In genomic region chr19:4088146-4088545, GRCm38 (mm10) we compare ENCODE assay signal across 1 mouse cellular context.
TF ChIP-seq lines count a peak whose summit lies in the region.

No protein-coding gene starts in this region.

TF ChIP-seq in MEL, 35 proteins besides CTCF, POLR2A, EP300 and RAD21:
- no peak for TF ChIP-seq ETS1 (IDR thresholded peaks at IDR 0.05; ENCODE audit: low read depth, low read length)
- no peak for TF ChIP-seq SIN3A (IDR thresholded peaks at IDR 0.05; ENCODE audit: low read length)
- TF ChIP-seq USF1 (IDR thresholded peaks at IDR 0.05; ENCODE audit: low read depth, low read length): no peak
- no peak for TF ChIP-seq POLR2AphosphoS5 (IDR thresholded peaks at IDR 0.05; ENCODE audit: borderline replicate concordance, low read depth, low read length)
- no peak for TF ChIP-seq GATA1 (IDR thresholded peaks at IDR 0.05; ENCODE audit: low read depth, low read length)
- TF ChIP-seq HCFC1 (IDR thresholded peaks at IDR 0.05; ENCODE audit: low read depth, low read length): no peak
- TF ChIP-seq SMC3 (IDR thresholded peaks at IDR 0.05; ENCODE audit: low read depth, low read length): no peak
- TF ChIP-seq NRF1 (IDR thresholded peaks at IDR 0.05; ENCODE audit: insufficient read depth, low read depth, low read length, poor library complexity, severe bottlenecking): no peak
- TF ChIP-seq GABPA (IDR thresholded peaks at IDR 0.05; ENCODE audit: low read depth, low read length): no peak
- no peak for TF ChIP-seq TBP (IDR thresholded peaks at IDR 0.05; ENCODE audit: low read depth, low read length)
- no peak for TF ChIP-seq KAT2A (conservative IDR thresholded peaks at IDR 0.05; ENCODE audit: low read depth, low read length)
- no peak for TF ChIP-seq RCOR1 (IDR thresholded peaks at IDR 0.05; ENCODE audit: low read depth, low read length)
- no peak for TF ChIP-seq ZKSCAN1 (IDR thresholded peaks at IDR 0.05; ENCODE audit: low read depth, low read length)
- TF ChIP-seq USF2 (IDR thresholded peaks at IDR 0.05; ENCODE audit: borderline replicate concordance in 1 of 2, insufficient read depth in 1 of 2, low read depth in 1 of 2, low read length in 2 of 2): no peak
